Mouse (Mus musculus): Measurements from ENCODE around the gene Htr1f. TPM values are rescaled to one million over a fixed set of nuclear protein-coding genes. Genes with fewer than 3 reads are reported as not detected.

Htr1f gene
- polyA plus RNA-seq, 1 experiment from 2014 or later: 0.24 TPM

DNA sequence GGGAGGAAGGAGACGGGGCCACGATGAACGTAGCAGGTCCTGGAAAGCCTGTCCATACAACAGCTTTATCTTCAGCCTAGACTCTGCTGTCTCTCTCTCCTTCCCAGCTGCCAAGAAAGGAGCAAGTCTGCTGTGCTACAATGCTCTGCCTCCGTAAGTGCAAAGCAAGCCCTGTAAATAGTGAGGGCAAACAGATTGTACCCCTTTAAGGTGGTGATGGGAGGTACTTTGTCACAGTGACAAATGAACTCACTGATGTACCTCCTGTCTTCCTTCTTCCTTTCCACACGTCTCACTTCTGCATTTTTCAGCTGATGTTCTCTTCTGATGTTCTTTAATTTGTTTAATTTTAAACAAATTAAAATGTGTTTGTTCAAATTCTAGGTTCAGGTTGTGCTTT is 221.8 kb downstream of the Htr1f start:
- Histone ChIP-seq H3K36me3 (ENCODE audit: control insufficient read depth, insufficient read depth, low read length) (no peaks in the 10 kb centered on the region), H3K27ac (replicated peaks; ENCODE audit: low read depth, low read length) (no peak overlapping the region), H3K4me3 (replicated peaks; ENCODE audit: low read depth, low read length) (no peak overlapping the region), H3K9ac (replicated peaks; ENCODE audit: low read length) (no peak overlapping the region), H3K4me1 (ENCODE audit: control insufficient read depth, insufficient read depth, low read length) (no peaks in the 10 kb centered on the region; the same call in 1 of the 2 replicates), H3K4me2 (ENCODE audit: low read length) (no peak overlapping the region), H3K27me3 (ENCODE audit: control insufficient read depth, insufficient read depth, low read length) (no peaks in the 10 kb centered on the region), H3K9me3 (ENCODE audit: control insufficient read depth, low read length) (no peaks in the 10 kb centered on the region)
- WGBS: 82% methylated on average over 5 of the region's 5 CpGs
- ATAC-seq (ENCODE audit: low FRiP score, low TSS enrichment) (no peak), DNase-seq (no peak)

- Histone ChIP-seq H3K4me3 (replicated peaks; ENCODE audit: low read depth, low read length) (no peak overlapping the region), H3K9me3 (ENCODE audit: control insufficient read depth, low read length) (no peaks in the 10 kb centered on the region), H3K27me3 (ENCODE audit: control insufficient read depth, insufficient read depth, low read length) (no peaks in the 10 kb centered on the region), H3K9ac (replicated peaks; ENCODE audit: low read length) (no peak overlapping the region), H3K27ac (replicated peaks; ENCODE audit: low read depth, low read length) (no peak overlapping the region), H3K4me2 (ENCODE audit: low read length) (no peak overlapping the region), H3K4me1 (ENCODE audit: control insufficient read depth, insufficient read depth, low read length) (no peaks in the 10 kb centered on the region; the same call in 1 of the 2 replicates), H3K36me3 (ENCODE audit: control insufficient read depth, insufficient read depth, low read length) (no peaks in the 10 kb centered on the region)
- ATAC-seq (ENCODE audit: low FRiP score, low TSS enrichment): no peak
- WGBS: 82% methylated on average over 2 of the region's 2 CpGs
- DNase-seq: no peak
Observed at GRCm38 (mm10) chr16:64881442-64881841, 224.2 kb downstream of the Htr1f start.

DNA sequence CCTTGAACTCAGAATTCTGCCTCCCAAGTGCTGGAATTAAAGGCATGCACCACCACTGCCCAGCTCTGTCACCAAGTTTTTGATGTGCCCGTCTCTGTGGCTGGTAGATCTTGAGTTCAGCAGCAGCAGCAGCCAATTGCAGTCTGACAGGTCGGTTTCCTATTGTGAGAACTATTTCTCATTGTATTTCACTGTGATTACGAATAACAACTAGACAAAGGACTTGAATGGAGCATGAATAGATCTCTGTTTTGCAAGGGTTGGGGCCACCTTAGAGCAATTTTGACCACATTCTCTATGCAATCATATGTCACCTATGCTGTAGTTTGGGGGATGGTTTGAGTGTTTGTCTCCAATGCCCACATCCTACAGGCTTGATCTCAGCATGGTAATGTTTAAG is 224.7 kb downstream of the Htr1f start:
- no peak for ATAC-seq (ENCODE audit: low FRiP score, low TSS enrichment)
- Histone ChIP-seq H3K4me1 (ENCODE audit: control insufficient read depth, insufficient read depth, low read length) (no peaks in the 10 kb centered on the region; the same call in 1 of the 2 replicates), H3K27ac (replicated peaks; ENCODE audit: low read depth, low read length) (no peak overlapping the region), H3K9ac (replicated peaks; ENCODE audit: low read length) (no peak overlapping the region), H3K4me3 (replicated peaks; ENCODE audit: low read depth, low read length) (no peak overlapping the region), H3K36me3 (ENCODE audit: control insufficient read depth, insufficient read depth, low read length) (no peaks in the 10 kb centered on the region), H3K9me3 (ENCODE audit: control insufficient read depth, low read length) (no peaks in the 10 kb centered on the region), H3K4me2 (ENCODE audit: low read length) (no peak overlapping the region), H3K27me3 (ENCODE audit: control insufficient read depth, insufficient read depth, low read length) (no peaks in the 10 kb centered on the region)
- DNase-seq: no peak
- 77% methylated on average over 3 of the region's 3 CpGs for WGBS

GRCm38 (mm10) chr16:64879735-64880134 is 225.9 kb downstream of the Htr1f start:
- H3K27ac ChIP-seq (replicated peaks; ENCODE audit: low read depth, low read length): no peak overlapping the region
- no peaks in the 10 kb centered on the region; the same call in 1 of the 2 replicates for H3K4me1 ChIP-seq (ENCODE audit: control insufficient read depth, insufficient read depth, low read length)
- 87% methylated on average over 5 of the region's 5 CpGs for WGBS
- H3K4me3 ChIP-seq (replicated peaks; ENCODE audit: low read depth, low read length): no peak overlapping the region
- H3K9ac ChIP-seq (replicated peaks; ENCODE audit: low read length): no peak overlapping the region
- H3K9me3 ChIP-seq (ENCODE audit: control insufficient read depth, low read length): no peaks in the 10 kb centered on the region
- no peak for ATAC-seq (ENCODE audit: low FRiP score, low TSS enrichment)
- H3K27me3 ChIP-seq (ENCODE audit: control insufficient read depth, insufficient read depth, low read length): no peaks in the 10 kb centered on the region
- no peak for DNase-seq
- H3K36me3 ChIP-seq (ENCODE audit: control insufficient read depth, insufficient read depth, low read length): no peaks in the 10 kb centered on the region
- no peak overlapping the region for H3K4me2 ChIP-seq (ENCODE audit: low read length)

DNA sequence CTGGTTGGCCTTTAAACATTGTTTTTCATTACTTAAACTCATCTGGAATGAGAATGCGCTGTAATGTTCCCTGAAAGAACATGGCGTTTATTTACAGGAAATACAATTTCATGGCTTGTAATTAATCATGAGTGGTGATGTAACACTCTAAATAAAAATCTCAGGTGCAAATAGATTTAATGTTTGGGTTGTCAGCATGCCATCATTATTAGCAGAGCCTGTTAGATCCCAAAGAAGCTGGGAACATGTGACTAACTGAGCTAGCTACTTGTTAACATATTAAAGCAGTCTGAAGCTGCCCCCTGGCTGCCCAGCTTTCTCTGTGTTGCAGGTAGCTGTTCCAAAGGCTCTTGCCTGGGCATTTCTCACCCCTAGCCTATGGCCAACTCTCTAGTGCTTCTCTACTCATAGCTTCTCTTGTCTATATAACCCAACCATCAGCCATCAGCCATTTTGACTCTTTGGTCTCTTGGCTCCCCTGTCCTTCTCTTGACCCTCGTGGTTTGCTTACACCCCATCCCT is 227.0 kb downstream of the Htr1f start:
- no peak for DNase-seq
- Histone ChIP-seq H3K36me3 (ENCODE audit: control insufficient read depth, insufficient read depth, low read length) (no peaks in the 10 kb centered on the region), H3K27ac (replicated peaks; ENCODE audit: low read depth, low read length) (no peak overlapping the region), H3K9ac (replicated peaks; ENCODE audit: low read length) (no peak overlapping the region), H3K9me3 (ENCODE audit: control insufficient read depth, low read length) (no peaks in the 10 kb centered on the region), H3K27me3 (ENCODE audit: control insufficient read depth, insufficient read depth, low read length) (no peaks in the 10 kb centered on the region), H3K4me1 (ENCODE audit: control insufficient read depth, insufficient read depth, low read length) (no peaks in the 10 kb centered on the region), H3K4me2 (ENCODE audit: low read length) (no peak overlapping the region), H3K4me3 (replicated peaks; ENCODE audit: low read depth, low read length) (no peak overlapping the region)
- 93% methylated on average over 3 of the region's 3 CpGs for WGBS
- no peak for ATAC-seq (ENCODE audit: low FRiP score, low TSS enrichment)

DNA sequence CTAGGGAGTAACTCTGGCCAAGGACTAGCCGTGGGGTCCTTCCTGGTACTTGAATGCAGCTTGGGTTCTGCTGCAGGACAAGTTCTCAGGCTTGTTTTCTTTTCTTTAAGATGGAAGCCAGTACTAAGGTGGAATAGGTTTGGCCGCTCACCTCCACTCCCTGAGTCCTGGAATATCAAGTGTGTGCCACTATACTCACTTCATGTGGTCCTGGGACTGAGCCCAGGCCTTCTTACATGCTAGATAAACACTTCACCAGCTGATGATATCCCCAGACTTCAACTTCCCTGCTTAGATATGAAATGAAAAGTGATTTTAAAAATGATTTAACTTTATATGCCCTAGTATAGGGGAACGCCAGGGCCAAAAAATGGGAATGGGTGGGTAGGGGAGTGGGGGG is 228.3 kb downstream of the Htr1f start:
- Histone ChIP-seq H3K4me2 (ENCODE audit: low read length) (no peak overlapping the region), H3K4me1 (ENCODE audit: control insufficient read depth, insufficient read depth, low read length) (no peaks in the 10 kb centered on the region), H3K27me3 (ENCODE audit: control insufficient read depth, insufficient read depth, low read length) (no peaks in the 10 kb centered on the region), H3K9me3 (ENCODE audit: control insufficient read depth, low read length) (no peaks in the 10 kb centered on the region), H3K9ac (replicated peaks; ENCODE audit: low read length) (no peak overlapping the region), H3K4me3 (replicated peaks; ENCODE audit: low read depth, low read length) (no peak overlapping the region), H3K36me3 (ENCODE audit: control insufficient read depth, insufficient read depth, low read length) (no peaks in the 10 kb centered on the region), H3K27ac (replicated peaks; ENCODE audit: low read depth, low read length) (no peak overlapping the region)
- no peak for ATAC-seq (ENCODE audit: low FRiP score, low TSS enrichment)
- DNase-seq: no peak
- 86% methylated on average over 3 of the region's 3 CpGs for WGBS

GRCm38 (mm10) chr16:64876631-64877265 is 228.9 kb downstream of the Htr1f start:
- Histone ChIP-seq H3K36me3 (ENCODE audit: control insufficient read depth, insufficient read depth, low read length) (no peaks in the 10 kb centered on the region), H3K4me3 (replicated peaks; ENCODE audit: low read depth, low read length) (no peak overlapping the region), H3K9me3 (ENCODE audit: control insufficient read depth, low read length) (no peaks in the 10 kb centered on the region), H3K27ac (replicated peaks; ENCODE audit: low read depth, low read length) (no peak overlapping the region), H3K9ac (replicated peaks; ENCODE audit: low read length) (no peak overlapping the region), H3K4me1 (ENCODE audit: control insufficient read depth, insufficient read depth, low read length) (no peaks in the 10 kb centered on the region), H3K4me2 (ENCODE audit: low read length) (no peak overlapping the region), H3K27me3 (ENCODE audit: control insufficient read depth, insufficient read depth, low read length) (no peaks in the 10 kb centered on the region)
- ATAC-seq (ENCODE audit: low FRiP score, low TSS enrichment): no peak
- WGBS: 66% methylated on average over 4 of the region's 4 CpGs
- DNase-seq: no peak

- Histone ChIP-seq H3K27ac (replicated peaks; ENCODE audit: low read depth, low read length) (no peak overlapping the region), H3K9ac (replicated peaks; ENCODE audit: low read length) (no peak overlapping the region), H3K27me3 (ENCODE audit: control insufficient read depth, insufficient read depth, low read length) (no peaks in the 10 kb centered on the region), H3K4me1 (ENCODE audit: control insufficient read depth, insufficient read depth, low read length) (no peaks in the 10 kb centered on the region), H3K9me3 (ENCODE audit: control insufficient read depth, low read length) (no peaks in the 10 kb centered on the region), H3K36me3 (ENCODE audit: control insufficient read depth, insufficient read depth, low read length) (no peaks in the 10 kb centered on the region), H3K4me2 (ENCODE audit: low read length) (no peak overlapping the region), H3K4me3 (replicated peaks; ENCODE audit: low read depth, low read length) (no peak overlapping the region)
- no peak for DNase-seq
- ATAC-seq (ENCODE audit: low FRiP score, low TSS enrichment): no peak
- 93% methylated on average over 1 of the region's 1 CpGs for WGBS
Observed at GRCm38 (mm10) chr16:64875822-64876221, 229.8 kb downstream of the Htr1f start.

GRCm38 (mm10) chr16:64875384-64875783 is 230.3 kb downstream of the Htr1f start:
- DNase-seq (no peak), ATAC-seq (ENCODE audit: low FRiP score, low TSS enrichment) (no peak)
- Histone ChIP-seq H3K27me3 (ENCODE audit: control insufficient read depth, insufficient read depth, low read length) (no peaks in the 10 kb centered on the region), H3K9ac (replicated peaks; ENCODE audit: low read length) (no peak overlapping the region), H3K4me2 (ENCODE audit: low read length) (no peak overlapping the region), H3K27ac (replicated peaks; ENCODE audit: low read depth, low read length) (no peak overlapping the region), H3K36me3 (ENCODE audit: control insufficient read depth, insufficient read depth, low read length) (no peaks in the 10 kb centered on the region), H3K4me1 (ENCODE audit: control insufficient read depth, insufficient read depth, low read length) (no peaks in the 10 kb centered on the region), H3K4me3 (replicated peaks; ENCODE audit: low read depth, low read length) (no peak overlapping the region), H3K9me3 (ENCODE audit: control insufficient read depth, low read length) (no peaks in the 10 kb centered on the region)
- WGBS: 97% methylated on average over 10 of the region's 10 CpGs
